Mouse (Mus musculus): ENCODE results near the gene Cdkn2aip. TPM values are rescaled to one million over a fixed set of nuclear protein-coding genes. Genes with fewer than 3 reads are reported as not detected.
A peak's percentile ranks its signal among the peaks of the same experiment; 100 is the strongest.

Cdkn2aip gene
- polyA plus RNA-seq, 1 experiment from 2014 or later, result 45.4 TPM

- no peaks in the 10 kb centered on the region for H3K4me1 ChIP-seq (ENCODE audit: control insufficient read depth, insufficient read depth, low read length)
- DNase-seq (ENCODE audit: low spot score) (peak; percentile 46), ATAC-seq (no peak)
- H3K4me2 ChIP-seq (ENCODE audit: low read length), result peak overlapping the region; percentile 51
- WGBS, result 0% methylated on average over 16 of the region's 16 CpGs
- H3K9me3 ChIP-seq (replicated peaks; ENCODE audit: control insufficient read depth, low read length), result no peaks in the 10 kb centered on the region
- H3K36me3 ChIP-seq (ENCODE audit: control insufficient read depth, insufficient read depth, low read length), result no peaks in the 10 kb centered on the region
- H3K27ac ChIP-seq (ENCODE audit: low read depth, low read length), result no peak overlapping the region
- H3K27me3 ChIP-seq (replicated peaks; ENCODE audit: control insufficient read depth, insufficient read depth, low read length), result no peaks in the 10 kb centered on the region
- peak overlapping the region; percentile 11; the same call in 1 of the 2 replicates for H3K4me3 ChIP-seq (ENCODE audit: low read depth, low read length)
- H3K9ac ChIP-seq (ENCODE audit: low read length), result peak overlapping the region; percentile 41
These were observed 23.1 kb downstream of the Cdkn2aip start for GRCm38 (mm10) chr8:47690674-47691078.

- no peaks in the 10 kb centered on the region for H3K4me1 ChIP-seq (ENCODE audit: control insufficient read depth, insufficient read depth, low read length)
- H3K27ac ChIP-seq (ENCODE audit: low read depth, low read length), result no peak overlapping the region
- no peak overlapping the region for H3K9ac ChIP-seq (ENCODE audit: low read length)
- no peak overlapping the region for H3K4me3 ChIP-seq (ENCODE audit: low read depth, low read length)
- H3K36me3 ChIP-seq (ENCODE audit: control insufficient read depth, insufficient read depth, low read length), result no peaks in the 10 kb centered on the region
- no peak for ATAC-seq
- no peak overlapping the region for H3K4me2 ChIP-seq (ENCODE audit: low read length)
- DNase-seq (ENCODE audit: low spot score), result peak; percentile 37
- no peaks in the 10 kb centered on the region for H3K27me3 ChIP-seq (replicated peaks; ENCODE audit: control insufficient read depth, insufficient read depth, low read length)
- 61% methylated on average over 12 of the region's 12 CpGs for WGBS
- no peaks in the 10 kb centered on the region for H3K9me3 ChIP-seq (replicated peaks; ENCODE audit: control insufficient read depth, low read length)
These were observed 23.9 kb downstream of the Cdkn2aip start for GRCm38 (mm10) chr8:47689704-47690326.

- H3K4me3 ChIP-seq (ENCODE audit: low read depth, low read length), result no peak overlapping the region
- H3K9me3 ChIP-seq (replicated peaks; ENCODE audit: control insufficient read depth, low read length), result no peaks in the 10 kb centered on the region
- DNase-seq (ENCODE audit: low spot score) (no peak), ATAC-seq (no peak)
- 84% methylated on average over 5 of the region's 5 CpGs for WGBS
- no peaks in the 10 kb centered on the region for H3K4me1 ChIP-seq (ENCODE audit: control insufficient read depth, insufficient read depth, low read length)
- no peak overlapping the region for H3K9ac ChIP-seq (ENCODE audit: low read length)
- no peak overlapping the region for H3K27ac ChIP-seq (ENCODE audit: low read depth, low read length)
- no peaks in the 10 kb centered on the region for H3K27me3 ChIP-seq (replicated peaks; ENCODE audit: control insufficient read depth, insufficient read depth, low read length)
- no peaks in the 10 kb centered on the region for H3K36me3 ChIP-seq (ENCODE audit: control insufficient read depth, insufficient read depth, low read length)
- no peak overlapping the region for H3K4me2 ChIP-seq (ENCODE audit: low read length)
These were observed 29.3 kb downstream of the Cdkn2aip start for GRCm38 (mm10) chr8:47684441-47684840.

GRCm38 (mm10) chr8:47683994-47684393 is 29.7 kb downstream of the Cdkn2aip start:
- Histone ChIP-seq H3K9ac (ENCODE audit: low read length) (no peak overlapping the region), H3K9me3 (replicated peaks; ENCODE audit: control insufficient read depth, low read length) (no peaks in the 10 kb centered on the region), H3K36me3 (ENCODE audit: control insufficient read depth, insufficient read depth, low read length) (no peaks in the 10 kb centered on the region), H3K4me3 (ENCODE audit: low read depth, low read length) (no peak overlapping the region), H3K27ac (ENCODE audit: low read depth, low read length) (no peak overlapping the region), H3K27me3 (replicated peaks; ENCODE audit: control insufficient read depth, insufficient read depth, low read length) (no peaks in the 10 kb centered on the region), H3K4me1 (ENCODE audit: control insufficient read depth, insufficient read depth, low read length) (no peaks in the 10 kb centered on the region), H3K4me2 (ENCODE audit: low read length) (no peak overlapping the region)
- no peak for ATAC-seq
- 86% methylated on average over 9 of the region's 9 CpGs for WGBS
- no peak for DNase-seq (ENCODE audit: low spot score)

- Histone ChIP-seq H3K4me1 (ENCODE audit: control insufficient read depth, insufficient read depth, low read length) (no peaks in the 10 kb centered on the region), H3K9me3 (replicated peaks; ENCODE audit: control insufficient read depth, low read length) (no peaks in the 10 kb centered on the region), H3K4me3 (ENCODE audit: low read depth, low read length) (no peak overlapping the region), H3K4me2 (ENCODE audit: low read length) (no peak overlapping the region), H3K36me3 (ENCODE audit: control insufficient read depth, insufficient read depth, low read length) (no peaks in the 10 kb centered on the region), H3K27ac (ENCODE audit: low read depth, low read length) (no peak overlapping the region), H3K27me3 (replicated peaks; ENCODE audit: control insufficient read depth, insufficient read depth, low read length) (no peaks in the 10 kb centered on the region), H3K9ac (ENCODE audit: low read length) (no peak overlapping the region)
- DNase-seq (ENCODE audit: low spot score) (peak; percentile 27), ATAC-seq (no peak)
- WGBS, result 81% methylated on average over 4 of the region's 4 CpGs
These were observed 33.4 kb downstream of the Cdkn2aip start for GRCm38 (mm10) chr8:47680306-47680705.

- Histone ChIP-seq H3K9ac (ENCODE audit: low read length) (no peak overlapping the region), H3K36me3 (ENCODE audit: control insufficient read depth, insufficient read depth, low read length) (no peaks in the 10 kb centered on the region), H3K27me3 (replicated peaks; ENCODE audit: control insufficient read depth, insufficient read depth, low read length) (no peaks in the 10 kb centered on the region), H3K27ac (ENCODE audit: low read depth, low read length) (no peak overlapping the region), H3K9me3 (replicated peaks; ENCODE audit: control insufficient read depth, low read length) (no peaks in the 10 kb centered on the region), H3K4me2 (ENCODE audit: low read length) (no peak overlapping the region), H3K4me1 (ENCODE audit: control insufficient read depth, insufficient read depth, low read length) (no peaks in the 10 kb centered on the region), H3K4me3 (ENCODE audit: low read depth, low read length) (no peak overlapping the region)
- no peak for DNase-seq (ENCODE audit: low spot score)
- 72% methylated on average over 1 of the region's 1 CpGs for WGBS
- no peak for ATAC-seq
These were observed 34.1 kb downstream of the Cdkn2aip start for GRCm38 (mm10) chr8:47679603-47680002.

- 44% methylated on average over 2 of the region's 2 CpGs for WGBS
- Histone ChIP-seq H3K27ac (ENCODE audit: low read depth, low read length) (no peak overlapping the region), H3K4me1 (ENCODE audit: control insufficient read depth, insufficient read depth, low read length) (no peaks in the 10 kb centered on the region), H3K9me3 (replicated peaks; ENCODE audit: control insufficient read depth, low read length) (no peaks in the 10 kb centered on the region), H3K27me3 (replicated peaks; ENCODE audit: control insufficient read depth, insufficient read depth, low read length) (no peaks in the 10 kb centered on the region), H3K36me3 (ENCODE audit: control insufficient read depth, insufficient read depth, low read length) (no peaks in the 10 kb centered on the region), H3K4me2 (ENCODE audit: low read length) (peak overlapping the region; percentile 68), H3K4me3 (ENCODE audit: low read depth, low read length) (peak overlapping the region; percentile 91), H3K9ac (ENCODE audit: low read length) (peak overlapping the region; percentile 82)
- no peak for ATAC-seq
- DNase-seq (ENCODE audit: low spot score), result no peak
These were observed 37.1 kb downstream of the Cdkn2aip start for GRCm38 (mm10) chr8:47676631-47677030.

GRCm38 (mm10) chr8:47676224-47676623 is 37.5 kb downstream of the Cdkn2aip start:
- Histone ChIP-seq H3K4me3 (ENCODE audit: low read depth, low read length) (peak overlapping the region; percentile 91), H3K27ac (ENCODE audit: low read depth, low read length) (no peak overlapping the region), H3K27me3 (replicated peaks; ENCODE audit: control insufficient read depth, insufficient read depth, low read length) (no peaks in the 10 kb centered on the region), H3K9me3 (replicated peaks; ENCODE audit: control insufficient read depth, low read length) (no peaks in the 10 kb centered on the region), H3K9ac (ENCODE audit: low read length) (peak overlapping the region; percentile 82), H3K4me2 (ENCODE audit: low read length) (peak overlapping the region; percentile 68), H3K4me1 (ENCODE audit: control insufficient read depth, insufficient read depth, low read length) (no peaks in the 10 kb centered on the region), H3K36me3 (ENCODE audit: control insufficient read depth, insufficient read depth, low read length) (no peaks in the 10 kb centered on the region)
- peak; percentile 11 for DNase-seq (ENCODE audit: low spot score)
- ATAC-seq, result no peak
- WGBS, result 1% methylated on average over 15 of the region's 15 CpGs

GRCm38 (mm10) chr8:47675786-47676185 is 37.9 kb downstream of the Cdkn2aip start:
- ATAC-seq, result peak; percentile 0; the same call in 1 of the 2 replicates
- Histone ChIP-seq H3K4me1 (ENCODE audit: control insufficient read depth, insufficient read depth, low read length) (no peaks in the 10 kb centered on the region), H3K9me3 (replicated peaks; ENCODE audit: control insufficient read depth, low read length) (no peaks in the 10 kb centered on the region), H3K4me3 (ENCODE audit: low read depth, low read length) (peak overlapping the region; percentile 91), H3K36me3 (ENCODE audit: control insufficient read depth, insufficient read depth, low read length) (no peaks in the 10 kb centered on the region), H3K4me2 (ENCODE audit: low read length) (peak overlapping the region; percentile 68), H3K27ac (ENCODE audit: low read depth, low read length) (peak overlapping the region; percentile 90), H3K9ac (ENCODE audit: low read length) (peak overlapping the region; percentile 82), H3K27me3 (replicated peaks; ENCODE audit: control insufficient read depth, insufficient read depth, low read length) (no peaks in the 10 kb centered on the region)
- 0% methylated on average over 20 of the region's 20 CpGs for WGBS
- DNase-seq (ENCODE audit: low spot score), result peak; percentile 74
